Mouse (Mus musculus): ENCODE measurements around the gene H2-T3.
"Not testable (repeated sequence)": the region's sequence is repeated elsewhere in the genome, so short reads cannot be mapped to it uniquely, and the experiment has no call there.

The H2-T3 gene

GRCm38 (mm10) chr17:36190169-36190507 is at the start of gene H2-T3:
Gene H2-T3, minus strand, starts transcription at chr17:36190287.
- DNase-seq, result no peak

GRCm38 (mm10) chr17:36237321-36237921 is 47.3 kb upstream of the H2-T3 start:
- peak; percentile 31 to 37 for DNase-seq

DNA sequence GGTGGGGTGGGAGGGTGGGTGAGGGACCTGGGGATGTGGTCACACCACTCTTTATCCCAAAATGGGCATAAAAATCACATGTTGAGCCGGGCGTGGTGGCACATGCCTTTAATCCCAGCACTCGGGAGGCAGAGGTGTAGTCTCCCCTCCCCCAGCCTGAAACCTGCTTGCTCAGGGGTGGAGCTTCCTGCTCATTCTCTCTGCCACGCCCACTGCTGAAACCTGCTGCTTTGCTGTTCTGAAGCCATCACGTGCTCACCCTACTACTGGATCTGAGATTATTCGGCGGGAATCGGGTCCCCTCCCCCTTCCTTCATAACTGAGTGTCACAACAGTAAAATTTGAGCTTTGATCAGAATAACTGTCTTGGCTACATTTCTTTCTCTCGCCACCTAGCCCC is 45.2 kb upstream of the H2-T3 start:
- peak in 1 of 2 experiments; percentile 28 for DNase-seq

DNA sequence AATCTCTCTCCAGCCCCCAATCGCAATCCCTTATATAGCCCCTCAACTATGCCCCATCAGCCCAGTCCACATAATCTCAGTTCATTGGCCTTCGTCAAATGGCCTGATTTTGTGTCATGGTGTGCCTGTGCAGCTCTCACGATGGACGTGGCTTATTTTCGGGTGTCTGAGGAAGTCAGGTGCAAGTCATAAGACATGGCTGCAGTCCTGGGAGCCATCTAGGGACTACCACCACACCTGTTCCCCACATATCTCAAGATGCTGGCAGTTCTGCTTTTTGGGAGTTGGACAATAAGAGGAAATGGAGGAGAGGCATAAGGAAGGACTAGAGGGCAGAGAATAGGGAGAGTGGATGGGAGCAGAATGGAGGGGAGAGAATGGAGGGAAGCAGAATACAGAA is 43.5 kb upstream of the H2-T3 start:
- DNase-seq, result no peak

- peak; percentile 76 to 83 for DNase-seq
Measured at GRCm38 (mm10) chr17:36231318-36231717, 41.2 kb upstream of the H2-T3 start.

GRCm38 (mm10) chr17:36229046-36229445 is 39.0 kb upstream of the H2-T3 start:
- DNase-seq, result no peak

DNA sequence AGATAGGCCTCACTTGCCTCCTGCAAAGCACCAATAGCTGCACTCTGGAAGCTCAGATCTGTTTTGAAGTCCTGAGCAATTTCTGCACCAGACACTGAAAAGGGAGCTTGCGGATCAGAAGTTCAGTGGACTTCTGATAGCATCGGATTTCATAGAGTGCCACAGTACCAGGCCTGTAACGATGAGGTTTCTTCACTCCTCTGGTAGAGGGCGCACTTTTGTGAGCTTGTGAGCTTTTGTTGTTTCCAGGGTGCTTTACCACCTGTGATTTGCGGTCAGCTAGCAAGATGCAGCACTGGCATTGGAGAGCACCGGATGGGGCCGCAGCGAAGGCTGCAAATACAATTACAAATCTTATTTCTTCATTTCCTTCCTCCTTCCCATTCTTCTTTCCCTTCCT is 36.8 kb upstream of the H2-T3 start:
- peak in 1 of 2 experiments; percentile 16 for DNase-seq

DNA sequence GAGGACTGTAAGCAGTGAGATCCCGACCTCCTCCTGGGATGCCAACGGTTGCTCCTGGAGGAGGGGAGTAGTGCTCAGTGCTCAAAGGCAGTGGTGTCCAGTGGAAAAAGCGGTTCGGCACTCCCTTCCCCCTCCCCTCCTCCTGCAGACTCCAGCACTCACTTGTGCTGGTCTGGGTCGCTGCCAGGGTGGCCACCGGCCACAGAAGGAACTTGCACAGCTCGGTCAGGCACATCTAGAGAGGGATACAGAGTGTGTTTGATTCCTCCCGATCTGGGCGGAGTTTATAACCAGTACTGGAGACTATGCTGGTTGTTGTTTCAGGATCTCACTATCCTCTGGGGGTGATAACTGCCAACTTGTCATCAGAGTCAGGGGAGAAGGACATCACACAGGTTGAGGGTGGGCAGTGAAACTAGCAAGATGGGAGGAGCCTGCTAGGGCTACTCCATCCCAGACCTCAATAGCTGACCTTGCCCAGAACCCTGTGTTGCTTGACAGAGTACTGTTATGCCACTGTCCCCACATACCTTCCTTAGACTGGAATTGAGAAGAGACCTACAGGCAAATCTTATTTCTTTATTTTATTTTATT is 35.2 kb upstream of the H2-T3 start:
- peak in 1 of 2 experiments; percentile 10 for DNase-seq

GRCm38 (mm10) chr17:36224451-36224850 is 34.4 kb upstream of the H2-T3 start:
- no peak for DNase-seq

GRCm38 (mm10) chr17:36218594-36219155 is 28.6 kb upstream of the H2-T3 start:
- no peak for DNase-seq

DNA sequence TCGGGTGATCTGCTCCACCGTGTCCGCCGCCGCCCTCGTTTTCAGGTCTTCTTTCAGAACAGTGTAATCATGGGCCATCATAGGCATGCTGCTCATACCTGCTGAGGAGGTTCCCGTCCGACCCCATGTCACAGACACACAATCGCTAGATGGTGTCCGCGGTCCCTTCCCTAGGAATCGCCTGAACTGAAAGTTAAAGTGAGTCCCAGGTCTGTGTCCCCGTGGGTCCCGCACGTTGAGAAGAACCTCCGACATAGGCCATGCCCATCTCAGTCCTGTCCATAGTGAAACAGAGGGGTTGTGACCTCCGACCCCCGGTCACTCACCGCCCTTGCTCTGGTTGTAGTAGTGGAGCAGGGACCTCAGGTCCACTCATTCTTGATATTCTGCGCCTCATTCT is 25.5 kb upstream of the H2-T3 start:
- no peak for DNase-seq

- no peak for DNase-seq
Measured at GRCm38 (mm10) chr17:36206846-36207245, 16.8 kb upstream of the H2-T3 start.

- DNase-seq, result peak; percentile 12 to 24
Measured at GRCm38 (mm10) chr17:36205862-36206261, 15.8 kb upstream of the H2-T3 start.

GRCm38 (mm10) chr17:36205456-36205855 is 15.4 kb upstream of the H2-T3 start:
- DNase-seq, result peak; percentile 14 to 18

- no peak for DNase-seq
Measured at GRCm38 (mm10) chr17:36201851-36202250, 11.8 kb upstream of the H2-T3 start.

DNA sequence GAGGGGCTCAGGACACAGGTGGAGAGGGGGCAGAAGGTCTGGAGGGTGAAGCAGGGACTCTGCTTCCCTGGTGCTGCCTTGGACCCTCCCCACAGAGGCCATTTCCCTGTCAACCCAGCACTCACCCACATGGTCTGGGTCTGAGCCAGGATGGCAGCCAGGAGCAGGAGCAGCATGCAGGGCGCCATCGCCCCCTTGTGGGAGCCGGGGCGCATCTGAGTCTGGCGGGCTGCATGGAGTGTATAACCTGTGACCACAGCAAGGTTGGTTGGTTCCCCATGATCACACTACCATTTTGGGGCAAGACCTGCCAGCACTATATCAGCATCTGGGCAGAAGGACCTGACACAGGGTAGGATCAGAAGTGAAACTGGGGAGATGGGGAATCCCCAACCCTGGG is 8.2 kb upstream of the H2-T3 start:
- peak; percentile 23 to 44 for DNase-seq

GRCm38 (mm10) chr17:36194471-36194870 is 4.4 kb upstream of the H2-T3 start:
- DNase-seq, result no peak

- DNase-seq, result peak; percentile 85 to 86
Measured at GRCm38 (mm10) chr17:36193546-36194141, 3.6 kb upstream of the H2-T3 start.

DNA sequence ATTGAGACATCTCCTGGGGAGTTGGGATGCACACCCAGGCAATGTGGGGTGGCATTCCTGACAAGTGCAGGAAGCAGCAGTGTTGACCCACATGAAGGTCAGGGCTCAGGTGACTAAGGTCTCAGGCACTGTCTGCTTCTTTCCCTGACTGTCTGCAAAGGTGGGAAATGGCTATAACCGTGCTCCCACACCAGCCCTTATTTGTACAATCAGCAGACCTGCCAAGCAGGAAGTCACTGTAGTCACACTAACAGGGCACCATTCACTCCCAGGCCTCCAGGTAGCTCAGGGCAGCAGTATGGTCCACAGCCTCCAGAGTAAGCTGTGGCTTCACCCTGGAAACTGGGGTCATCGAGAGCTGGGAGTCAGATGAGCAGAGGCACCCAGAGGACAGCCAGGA is 2.3 kb upstream of the H2-T3 start:
- no peak for DNase-seq

- no peak for DNase-seq
Measured at GRCm38 (mm10) chr17:36189491-36190168, 457 bp downstream of the H2-T3 start.

DNA sequence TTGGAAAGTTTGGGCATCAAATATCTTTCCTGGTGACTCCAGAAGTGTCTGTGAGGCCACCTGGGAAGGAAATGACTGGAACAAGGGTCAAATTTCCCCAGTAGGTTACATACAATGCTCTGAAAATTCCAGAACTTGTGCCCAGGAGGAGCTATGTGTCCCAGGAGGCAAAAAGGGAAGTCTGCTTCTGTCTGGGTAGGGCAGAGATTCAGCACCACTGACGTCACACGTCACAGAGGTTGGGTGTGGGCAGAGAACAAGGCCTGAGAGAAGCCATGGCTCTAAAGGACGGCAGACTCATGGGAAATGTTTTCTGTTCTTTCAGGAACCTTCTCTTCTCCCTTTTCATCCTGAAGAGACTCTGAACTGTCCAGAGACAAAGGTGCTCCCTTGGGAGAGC is 2.5 kb downstream of the H2-T3 start:
- no peak for DNase-seq

DNA sequence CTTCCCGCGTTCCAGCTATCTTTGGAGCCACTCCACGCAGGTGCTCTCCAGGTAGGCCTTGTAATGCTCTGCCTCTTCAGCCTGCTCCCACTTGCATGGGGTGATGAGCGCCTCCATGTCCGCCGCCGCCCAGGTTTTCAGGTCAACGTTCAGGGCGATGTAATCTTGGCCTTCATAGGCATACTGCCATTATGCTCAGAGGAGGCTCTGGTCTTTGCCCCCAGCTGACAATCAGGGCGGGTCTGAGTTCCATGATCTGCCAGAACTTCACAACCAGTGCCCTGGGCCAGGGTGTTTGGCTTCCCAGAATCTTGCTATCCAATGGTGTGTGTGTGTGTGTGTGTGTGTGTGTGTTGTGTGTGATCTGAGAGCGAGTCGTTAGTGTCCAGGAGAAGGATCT is 7.9 kb downstream of the H2-T3 start:
- DNase-seq, result no peak

DNA sequence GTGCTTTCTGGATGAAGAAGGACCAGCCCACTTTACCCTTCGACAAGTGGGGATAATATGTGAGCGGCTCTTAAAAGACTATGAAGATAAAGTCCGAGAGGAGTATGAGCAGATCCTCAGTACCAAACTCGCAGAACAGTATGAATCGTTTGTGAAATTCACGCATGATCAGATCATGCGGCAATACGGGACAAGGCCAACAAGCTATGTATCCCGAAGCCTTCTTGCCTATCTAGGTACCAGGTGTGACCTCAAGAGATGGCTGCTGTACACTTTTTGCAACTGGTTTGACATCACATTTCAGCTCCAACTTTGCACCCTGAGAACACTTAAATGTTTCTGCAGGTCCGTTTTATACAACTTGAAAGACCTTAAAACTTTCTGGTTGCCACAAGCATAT is 10.6 kb downstream of the H2-T3 start:
- not testable (repeated sequence) for DNase-seq

GRCm38 (mm10) chr17:36178938-36179337 is 11.1 kb downstream of the H2-T3 start:
- peak; percentile 27 to 32 for DNase-seq
